Mouse (Mus musculus) heart, postnatal 10 days (tissue): ENCODE results near the gene Vmn1r84. TPM values are rescaled to one million over a fixed set of nuclear protein-coding genes. Genes with fewer than 3 reads are reported as not detected.

Experiments
- DNase-seq, 2 experiments: peaks; one replicate each; pipeline ENCODE4 v3.0.0; 2021
- intact Hi-C: fragments of 180-260 bp; cut with DNase I; formaldehyde crosslinking; loops from one replicate; pipeline ENCODE4 v1.15.1; 2025
- microRNA-seq, 2 experiments: library from miRNA; unstranded; fragments of <30 nt; microRNA quantifications; one replicate each; pipeline ENCODE4 v1.2.0; 2022
- total RNA-seq, 2 experiments: library from RNA; stranded (reverse); gene quantifications; 2 replicates each; pipeline ENCODE4 v1.2.3; 2021

Gene Vmn1r84
- not detected for total RNA-seq

DNA sequence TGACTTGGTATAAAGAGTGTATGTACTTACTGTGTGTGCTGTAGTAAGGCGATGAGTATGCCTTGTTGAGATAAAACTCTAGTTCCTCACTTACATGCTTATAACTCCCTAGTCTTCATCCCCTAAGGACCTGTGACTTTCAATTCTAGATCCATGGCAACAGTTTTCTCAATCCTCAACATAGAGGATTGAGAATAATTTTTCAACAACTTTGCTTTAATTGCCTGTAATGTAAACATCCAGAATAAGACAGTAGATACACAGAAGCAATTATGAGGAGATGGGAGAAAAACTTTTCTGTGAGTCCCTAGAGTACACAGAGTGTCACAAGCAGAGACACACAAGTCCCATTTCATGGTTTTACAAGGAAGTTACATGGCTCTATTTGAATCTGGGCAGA, at the start of gene Vmn1r84:
Gene Vmn1r84 (minus strand): TSS at position 101 of the 400 bp plus-strand sequence.
- no peak for DNase-seq
- intact Hi-C loops, result no loop called here

DNA sequence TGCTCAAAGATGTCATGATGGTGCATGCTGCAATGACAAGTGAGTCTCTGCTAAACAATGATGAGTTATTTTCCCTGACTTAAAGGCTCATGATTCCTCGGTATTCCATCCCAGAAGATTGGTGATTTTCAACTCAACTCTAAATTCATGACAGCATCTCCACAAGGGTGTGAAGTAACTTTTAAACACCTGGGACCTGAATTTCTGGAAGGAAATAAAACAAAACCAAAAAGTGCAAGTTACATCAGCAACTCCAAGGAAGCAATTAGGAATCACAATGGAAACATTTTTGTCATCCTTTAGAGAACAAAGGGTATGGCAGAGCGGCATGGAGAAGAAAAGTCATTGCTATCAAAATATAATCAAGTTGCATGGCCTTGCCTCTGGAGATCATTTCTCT, 39.7 kb downstream of the Vmn1r84 start, which contains the start of gene Vmn1r83:
Gene Vmn1r83 (minus strand): TSS at position 101 of the 400 bp plus-strand sequence.
- intact Hi-C loops, result no loop called here
- DNase-seq, result no peak

Small RNA genes lying within 50 kb of the gene (microRNA-seq; reads per million reads assigned to microRNA genes)
- 0 reads per million in 2 experiments for gene Gm23521

Other genes starting within 250 kb of the Vmn1r84 start
- gene Vmn1r78, start 219.0 kb downstream of the Vmn1r84 start, total RNA-seq, result not detected
- not detected for gene Vmn1r79, start 198.0 kb downstream of the Vmn1r84 start, total RNA-seq
- not detected for gene Vmn1r80, start 180.0 kb downstream of the Vmn1r84 start, total RNA-seq
- not detected for gene Vmn1r81, start 101.0 kb downstream of the Vmn1r84 start, total RNA-seq
- gene Vmn1r82, start 68.8 kb downstream of the Vmn1r84 start, total RNA-seq, result not detected
- not detected for gene Vmn1r83, start 39.8 kb downstream of the Vmn1r84 start, total RNA-seq
- 1 to 10 TPM; 2.9 to 4.0 TPM for gene Zfp551, start 53.5 kb upstream of the Vmn1r84 start, total RNA-seq
- 10 to 100 TPM; 14.4 to 17.5 TPM for gene Zfp606, start 109.0 kb upstream of the Vmn1r84 start, total RNA-seq
- not detected for gene 2900092C05Rik, start 143.2 kb upstream of the Vmn1r84 start, total RNA-seq
- gene Vmn2r53, start 239.5 kb upstream of the Vmn1r84 start, total RNA-seq, result under 1 TPM; 0.02 TPM